Mouse (Mus musculus) small intestine, adult 2 months (tissue): ENCODE results near the gene Hcn4. TPM values are rescaled to one million over a fixed set of nuclear protein-coding genes. Genes with fewer than 3 reads are reported as not detected.

ENCODE experiments used
- H3K27ac ChIP-seq: fragments of 200-500 bp; 2 replicates; pipeline ENCODE4 v1.5.1; 2012; ENCODE audit warnings: low read depth, low read length, control low read depth, inconsistent platforms; ENCODE audit not compliant: insufficient read depth
- H3K27me3 ChIP-seq: fragments of 200-500 bp; 2 replicates; pipeline ENCODE4 v1.6.1; 2012; ENCODE audit warnings: mild to moderate bottlenecking, moderate library complexity, low read length, inconsistent platforms; ENCODE audit not compliant: control insufficient read depth, insufficient read depth
- H3K36me3 ChIP-seq: fragments of 200-500 bp; 2 replicates; pipeline ENCODE4 v1.6.1; 2012; ENCODE audit warnings: mild to moderate bottlenecking, low read length, control low read depth, inconsistent platforms; ENCODE audit not compliant: control insufficient read depth, insufficient read depth
- H3K4me1 ChIP-seq: fragments of 200-500 bp; 2 replicates; pipeline ENCODE4 v1.6.1; 2012; ENCODE audit warnings: low read length, inconsistent platforms, mixed read lengths; ENCODE audit not compliant: control insufficient read depth, insufficient read depth, insufficient read length
- H3K4me3 ChIP-seq: fragments of 200-500 bp; 2 replicates; pipeline ENCODE4 v1.5.1; 2012; ENCODE audit warnings: low read depth, mild to moderate bottlenecking, control low read depth, inconsistent platforms, low read length, moderate library complexity
- CTCF ChIP-seq: fragments of 200-500 bp; IDR thresholded peaks from 2 replicates; pipeline ENCODE4 v1.5.1; 2012; ENCODE audit warnings: low read depth, mild to moderate bottlenecking, control low read depth, inconsistent platforms, low read length, moderate library complexity, mixed read lengths; ENCODE audit not compliant: insufficient replicate concordance, insufficient read length; ENCODE audit errors: extremely low read depth
- POLR2A ChIP-seq: fragments of 200-500 bp; IDR thresholded peaks from 2 replicates; pipeline ENCODE4 v1.6.1; 2012; ENCODE audit warnings: low read depth, mild to moderate bottlenecking, control low read depth, inconsistent platforms, low read length, moderate library complexity
- WGBS: fragments of 180-500 bp; shearing (Covaris S2); methylation state at CpG from one replicate; pipeline ENCODE4 v1.1.7; 2018; 5-methylcytosine and 5-hydroxymethylcytosine counted together
- polyA plus RNA-seq: library from polyadenylated mRNA; depleted of rRNA; stranded (reverse); fragments of >200 nt; gene quantifications from 2 replicates; pipeline ENCODE4 v1.2.3, GENCODE M21; 2012

The Hcn4 gene
- polyA plus RNA-seq, 1 experiment: 1.2 TPM

DNA sequence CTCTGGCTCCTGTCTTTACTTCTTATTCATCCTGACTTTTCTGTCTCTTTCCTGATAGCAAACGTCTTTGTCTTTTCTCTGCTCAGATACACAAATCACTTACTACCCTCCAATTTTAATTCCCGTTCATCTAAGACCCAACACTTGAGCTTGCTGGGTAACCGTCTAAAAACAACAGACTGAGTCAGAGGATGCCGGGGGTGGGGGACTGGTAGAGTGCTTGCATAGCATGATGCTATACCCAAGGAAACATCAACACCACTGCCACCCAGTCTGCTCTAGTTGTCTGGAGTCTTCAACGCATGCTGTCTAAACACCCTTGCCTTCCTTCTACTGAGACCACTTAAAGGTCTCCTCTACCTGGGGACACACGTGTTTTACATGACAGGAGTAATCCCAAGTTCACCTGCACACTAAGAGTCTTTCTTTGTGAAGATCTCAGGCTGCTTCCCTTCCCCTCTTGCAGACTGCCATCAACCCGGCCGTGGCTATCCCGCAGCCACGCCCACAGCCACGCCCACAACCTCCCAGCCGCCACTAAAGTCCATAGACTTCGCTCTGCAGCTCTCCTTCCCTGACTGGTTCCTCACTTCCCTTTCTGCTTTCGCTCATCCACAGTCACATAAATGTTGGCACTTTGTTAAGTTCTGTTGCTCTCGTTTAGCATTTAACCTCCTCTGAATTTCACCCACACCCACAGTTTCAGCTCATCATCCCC lies 17.5 kb upstream of the Hcn4 start:
- Histone ChIP-seq H3K27me3 (no peaks in the 10 kb centered on the region), H3K4me3 (no peak overlapping the region), H3K27ac (no peak overlapping the region), H3K36me3 (no peaks in the 10 kb centered on the region), H3K4me1 (0 out of 2 replicates have a peak, but pooled peaks cover 2% of the 10 kb centered on the region)
- 13% methylated on average over 15 of the region's 15 CpGs for WGBS
- TF ChIP-seq POLR2A (no peak), CTCF (no peak)

DNA sequence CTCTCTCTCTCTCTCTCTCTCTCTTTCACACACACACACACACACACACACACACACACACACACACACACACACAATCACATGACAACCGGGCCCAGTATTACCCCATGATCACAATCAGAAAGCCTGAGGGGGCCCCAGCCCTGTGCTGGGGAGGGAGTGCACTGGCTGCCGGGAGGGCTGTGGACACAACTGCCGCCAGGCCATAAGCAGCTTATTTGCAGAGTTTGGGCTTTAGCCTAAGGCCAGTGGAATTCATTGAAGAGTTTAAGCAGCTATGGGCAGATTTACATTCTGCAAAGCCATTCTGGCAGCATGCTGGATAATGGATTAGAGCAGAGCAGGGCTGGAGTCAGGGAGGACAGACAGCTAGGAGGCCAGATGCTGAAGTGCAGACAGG lies 12.0 kb upstream of the Hcn4 start:
- 34% methylated on average over 3 of the region's 3 CpGs for WGBS
- peaks cover 4% of the 10 kb centered on the region; the same call in 1 of the 2 replicates for H3K27me3 ChIP-seq
- H3K27ac ChIP-seq: no peak overlapping the region
- H3K36me3 ChIP-seq: no peaks in the 10 kb centered on the region
- H3K4me1 ChIP-seq: no peaks in the 10 kb centered on the region
- TF ChIP-seq CTCF: no peak
- TF ChIP-seq POLR2A: no peak
- no peak overlapping the region for H3K4me3 ChIP-seq

DNA sequence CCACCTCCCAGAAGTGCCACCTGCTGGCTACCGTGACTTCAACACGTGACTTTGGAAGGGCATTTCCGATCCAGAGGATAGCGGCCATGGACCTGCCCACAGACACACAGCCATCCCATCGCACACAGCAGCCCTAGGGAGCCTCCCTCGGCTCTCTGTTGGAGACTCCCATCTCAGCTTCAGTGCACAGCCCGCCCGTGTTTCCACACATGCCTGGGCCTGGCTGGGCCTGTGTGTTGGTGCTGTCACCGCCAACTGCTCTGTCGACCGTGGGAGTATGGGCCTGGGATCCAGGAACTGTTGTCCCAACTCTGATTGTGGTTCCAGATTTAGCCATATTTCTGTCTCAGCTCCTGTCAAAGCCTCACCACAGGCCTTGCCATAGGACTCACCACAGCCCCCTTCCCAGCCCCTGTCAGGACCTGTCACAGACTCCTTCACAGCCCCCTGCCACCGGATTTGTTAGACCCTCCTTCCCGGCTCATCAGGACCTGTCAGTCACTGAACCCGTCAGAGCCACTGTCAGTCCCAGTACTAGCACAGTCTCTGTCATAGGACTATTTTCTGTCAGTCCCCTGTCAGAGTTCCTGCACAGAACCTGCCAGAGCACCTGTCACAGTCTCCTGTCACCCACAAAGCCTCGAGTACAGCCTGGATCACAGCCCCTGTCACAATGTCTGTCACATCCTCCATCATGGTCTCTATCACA lies 7.5 kb upstream of the Hcn4 start:
- 41% methylated on average over 15 of the region's 15 CpGs for WGBS
- H3K36me3 ChIP-seq: no peaks in the 10 kb centered on the region
- H3K27me3 ChIP-seq: peaks cover 7% of the 10 kb centered on the region; the same call in 1 of the 2 replicates
- no peak overlapping the region for H3K4me3 ChIP-seq
- H3K27ac ChIP-seq: no peak overlapping the region
- TF ChIP-seq CTCF: no peak
- no peak for TF ChIP-seq POLR2A
- no peaks in the 10 kb centered on the region for H3K4me1 ChIP-seq

DNA sequence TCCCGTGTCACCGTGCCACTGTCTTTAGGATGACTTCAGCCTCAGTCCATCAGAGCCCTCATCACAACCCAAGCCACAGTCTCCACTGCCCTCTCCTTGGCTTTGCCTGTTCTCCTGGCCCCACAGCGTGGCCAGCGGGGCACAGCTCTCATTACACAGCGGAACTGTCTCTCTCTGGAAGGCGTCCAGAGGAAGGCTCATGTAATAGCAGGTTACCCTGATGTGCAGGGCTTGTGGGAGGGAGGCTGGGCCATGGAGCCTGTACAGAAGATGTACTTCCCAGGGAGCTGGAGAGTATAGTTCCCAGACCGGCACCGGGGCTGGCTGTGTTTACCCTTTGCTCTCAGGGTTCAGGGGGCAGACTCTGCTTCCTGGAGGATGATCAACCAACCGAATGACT lies 6.8 kb upstream of the Hcn4 start:
- H3K27me3 ChIP-seq: peaks cover 11% of the 10 kb centered on the region
- H3K36me3 ChIP-seq: no peaks in the 10 kb centered on the region
- no peak overlapping the region for H3K4me3 ChIP-seq
- TF ChIP-seq CTCF (no peak), POLR2A (no peak)
- 49% methylated on average over 9 of the region's 9 CpGs for WGBS
- H3K27ac ChIP-seq: no peak overlapping the region
- H3K4me1 ChIP-seq: no peaks in the 10 kb centered on the region

DNA sequence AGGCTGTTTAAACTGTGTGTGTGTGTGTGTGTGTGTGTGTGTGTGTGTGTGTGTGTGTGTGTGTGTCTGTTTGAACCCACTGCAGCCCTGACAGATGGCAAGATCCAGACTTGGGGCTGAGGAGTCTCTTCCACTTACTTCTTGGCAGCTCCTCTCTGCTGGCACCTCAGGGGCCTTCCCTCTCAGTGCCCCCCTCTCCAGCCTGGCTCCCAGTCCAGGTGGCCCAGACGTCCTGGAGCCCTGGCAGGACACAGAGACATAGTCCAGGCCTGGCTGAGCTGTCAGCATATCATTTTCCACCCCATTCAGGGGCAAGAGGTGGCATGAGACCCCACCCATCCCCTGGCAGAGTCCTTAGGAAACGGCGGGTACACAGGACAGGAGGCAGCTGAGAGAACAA lies 5.5 kb upstream of the Hcn4 start:
- 41% methylated on average over 3 of the region's 3 CpGs for WGBS
- H3K27ac ChIP-seq: no peak overlapping the region
- H3K36me3 ChIP-seq: no peaks in the 10 kb centered on the region
- H3K27me3 ChIP-seq: peaks cover 23% of the 10 kb centered on the region
- no peak overlapping the region for H3K4me3 ChIP-seq
- TF ChIP-seq CTCF: no peak
- TF ChIP-seq POLR2A: no peak
- no peaks in the 10 kb centered on the region for H3K4me1 ChIP-seq

DNA sequence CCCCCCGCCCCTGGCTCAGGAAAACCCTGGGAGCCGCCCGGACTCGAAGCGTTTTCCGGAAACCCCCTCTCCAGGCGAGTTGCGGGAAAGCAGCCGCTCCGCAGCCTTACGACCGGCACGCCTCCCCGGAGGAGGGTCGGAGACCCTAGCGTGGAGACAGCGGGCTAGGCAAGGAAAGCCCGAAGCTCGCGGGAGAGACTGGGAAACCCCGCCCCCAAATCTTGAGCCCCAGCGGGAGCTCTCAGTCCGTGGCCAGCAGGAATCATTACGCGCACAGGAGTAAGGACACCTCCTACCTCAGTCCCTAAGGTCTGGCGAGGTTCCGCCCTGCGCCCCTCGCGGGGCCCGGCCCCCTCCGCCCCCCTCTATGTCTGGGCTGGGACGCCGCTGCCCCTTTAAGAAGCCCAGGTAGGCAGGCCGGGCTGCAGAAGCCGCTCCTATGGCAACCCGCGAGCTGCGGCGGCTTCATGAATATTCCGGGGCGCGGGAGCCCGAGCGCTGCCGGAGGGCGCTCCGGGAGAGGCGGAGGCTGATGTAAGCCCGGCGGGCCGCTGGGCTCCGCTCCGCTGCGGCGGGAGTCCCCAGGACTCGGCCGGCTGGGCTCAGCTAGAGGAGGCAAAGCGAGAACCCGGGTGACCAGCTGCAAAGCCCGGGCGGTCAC lies 651 bp upstream of the Hcn4 start:
- WGBS: 1% methylated on average over 62 of the region's 62 CpGs
- Histone ChIP-seq H3K4me1 (peaks cover 5% of the 10 kb centered on the region; the same call in 1 of the 2 replicates), H3K27me3 (peaks cover 39% of the 10 kb centered on the region), H3K4me3 (peak overlapping the region; percentile 63), H3K36me3 (no peaks in the 10 kb centered on the region), H3K27ac (no peak overlapping the region)
- TF ChIP-seq CTCF (no peak), POLR2A (no peak)

DNA sequence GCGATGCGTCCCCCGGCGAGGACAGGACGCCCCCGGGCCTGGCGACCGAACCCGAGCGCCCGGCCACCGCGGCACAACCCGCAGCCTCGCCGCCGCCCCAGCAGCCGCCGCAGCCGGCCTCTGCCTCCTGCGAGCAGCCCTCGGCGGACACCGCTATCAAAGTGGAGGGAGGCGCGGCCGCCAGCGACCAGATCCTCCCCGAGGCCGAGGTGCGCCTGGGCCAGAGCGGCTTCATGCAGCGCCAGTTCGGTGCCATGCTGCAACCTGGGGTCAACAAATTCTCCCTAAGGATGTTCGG lies 655 bp downstream of the Hcn4 start:
- Histone ChIP-seq H3K27me3 (peaks cover 39% of the 10 kb centered on the region), H3K27ac (no peak overlapping the region), H3K36me3 (no peaks in the 10 kb centered on the region), H3K4me1 (peaks cover 5% of the 10 kb centered on the region; the same call in 1 of the 2 replicates), H3K4me3 (peak overlapping the region; percentile 63)
- TF ChIP-seq POLR2A (no peak), CTCF (no peak)
- 4% methylated on average over 35 of the region's 35 CpGs for WGBS
